Mouse (Mus musculus) induced T-regulatory cell, adult 2 months (primary cell): Measurements from ENCODE around the gene Tcf7l2.

Experiments used
- DNase-seq: peaks from one replicate; pipeline ENCODE4 v3.0.0-alpha.2; 2012; ENCODE audit warnings: low read depth

Tcf7l2 gene

DNA sequence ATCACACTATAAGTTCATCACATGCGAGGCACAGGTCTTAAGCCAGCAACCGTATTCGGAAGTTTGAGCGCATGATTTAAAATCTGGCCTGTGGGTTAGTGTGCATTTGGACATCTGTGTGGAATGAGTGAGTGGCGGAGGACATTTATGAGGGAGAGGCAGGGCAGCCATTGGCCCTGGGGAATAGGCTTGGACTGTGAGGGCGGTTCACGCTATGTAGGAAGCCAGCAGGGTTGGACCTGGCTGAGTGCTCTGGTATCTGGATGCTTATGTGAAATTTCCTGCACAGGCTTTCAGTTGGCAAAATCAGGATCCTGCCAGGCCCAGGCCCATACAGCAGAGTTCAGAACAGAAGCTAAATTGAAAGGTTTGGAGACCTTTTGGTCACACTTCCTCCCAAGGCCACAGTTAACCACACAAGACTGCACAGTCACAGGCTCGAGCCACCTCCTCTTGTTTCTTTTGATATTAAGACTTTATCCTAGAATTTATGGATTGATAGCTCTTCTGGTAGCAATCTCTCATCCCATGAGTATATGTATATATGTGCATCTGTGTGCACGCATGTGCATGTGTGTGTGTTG is 89.4 kb downstream of the Tcf7l2 start:
- no peak for DNase-seq

DNA sequence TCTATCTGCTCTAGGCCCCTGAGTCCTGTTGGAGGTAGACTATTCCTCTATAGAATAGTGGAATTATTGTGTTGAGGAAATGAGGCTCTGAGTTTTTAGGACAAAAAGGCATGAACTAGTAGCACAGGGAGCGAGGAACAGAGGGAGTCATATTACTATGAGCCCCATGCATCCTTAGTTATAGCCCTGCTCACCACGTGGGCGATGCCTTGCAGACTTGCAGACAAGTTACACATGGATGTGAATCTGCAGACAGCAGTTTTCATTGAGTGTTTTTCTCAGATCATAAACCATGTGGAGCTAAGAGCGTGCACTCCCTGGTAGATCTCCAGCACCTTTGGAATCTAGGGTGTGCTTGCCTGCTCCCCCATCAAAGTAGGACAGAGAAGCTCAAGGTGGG is 90.5 kb downstream of the Tcf7l2 start:
- DNase-seq, result no peak

GRCm38 (mm10) chr19:55833807-55834385 is 92.3 kb downstream of the Tcf7l2 start:
- DNase-seq, result no peak

DNA sequence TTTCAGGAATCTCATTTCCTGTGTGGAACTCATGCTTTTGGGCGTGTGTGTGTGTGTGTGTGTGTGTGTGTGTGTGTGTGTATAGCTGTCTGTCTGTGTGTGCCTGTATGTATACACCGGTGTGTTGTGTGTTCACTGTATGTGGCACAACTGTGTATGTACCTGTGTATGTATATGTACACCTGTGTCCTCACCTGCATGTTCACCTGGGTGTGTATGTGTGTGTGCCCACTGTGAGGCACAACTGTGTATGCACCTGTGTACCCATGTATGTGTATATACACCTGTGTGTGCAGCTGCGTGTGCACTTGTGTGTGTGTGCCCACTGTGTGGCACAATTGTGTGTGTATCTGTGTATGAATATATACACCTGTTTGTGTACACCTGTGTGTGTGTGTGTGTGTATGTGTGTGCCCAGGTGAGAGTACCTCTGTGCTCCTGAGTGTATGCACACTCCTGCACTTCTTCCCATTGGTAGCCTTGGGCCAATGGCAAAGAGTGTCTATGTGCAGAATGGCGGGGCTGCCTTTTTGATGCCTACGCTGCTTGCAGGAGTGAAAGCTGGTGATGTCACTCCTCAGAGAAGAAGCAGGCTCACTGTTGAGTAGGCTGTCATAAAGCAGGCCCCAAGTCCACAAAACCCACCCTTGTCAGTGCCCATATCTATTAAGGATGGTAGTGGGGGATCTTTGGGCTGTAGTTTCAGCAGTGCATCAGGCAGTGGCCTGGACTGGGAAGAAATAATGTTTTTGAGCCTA is 95.5 kb downstream of the Tcf7l2 start:
- no peak for DNase-seq

DNA sequence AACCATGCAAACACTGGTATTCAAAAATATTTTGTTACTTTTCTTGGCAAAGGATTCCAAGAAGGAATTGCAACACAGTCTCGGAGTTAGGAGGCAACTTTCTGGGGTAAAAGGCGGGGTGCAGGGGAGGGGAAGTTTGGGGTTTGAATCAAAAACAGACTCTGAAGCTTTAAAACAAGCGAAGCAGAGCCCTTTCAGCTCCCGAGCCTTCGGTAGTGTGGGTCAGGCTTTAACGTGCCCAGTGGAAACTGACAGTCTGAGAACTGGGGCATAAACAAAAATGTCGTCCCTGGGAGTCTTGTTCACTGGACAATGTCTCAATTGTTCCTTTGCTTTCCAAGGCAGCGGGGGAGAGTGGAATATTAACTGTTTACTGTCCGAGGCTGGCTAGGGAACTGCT is 96.3 kb downstream of the Tcf7l2 start:
- DNase-seq, result no peak

DNA sequence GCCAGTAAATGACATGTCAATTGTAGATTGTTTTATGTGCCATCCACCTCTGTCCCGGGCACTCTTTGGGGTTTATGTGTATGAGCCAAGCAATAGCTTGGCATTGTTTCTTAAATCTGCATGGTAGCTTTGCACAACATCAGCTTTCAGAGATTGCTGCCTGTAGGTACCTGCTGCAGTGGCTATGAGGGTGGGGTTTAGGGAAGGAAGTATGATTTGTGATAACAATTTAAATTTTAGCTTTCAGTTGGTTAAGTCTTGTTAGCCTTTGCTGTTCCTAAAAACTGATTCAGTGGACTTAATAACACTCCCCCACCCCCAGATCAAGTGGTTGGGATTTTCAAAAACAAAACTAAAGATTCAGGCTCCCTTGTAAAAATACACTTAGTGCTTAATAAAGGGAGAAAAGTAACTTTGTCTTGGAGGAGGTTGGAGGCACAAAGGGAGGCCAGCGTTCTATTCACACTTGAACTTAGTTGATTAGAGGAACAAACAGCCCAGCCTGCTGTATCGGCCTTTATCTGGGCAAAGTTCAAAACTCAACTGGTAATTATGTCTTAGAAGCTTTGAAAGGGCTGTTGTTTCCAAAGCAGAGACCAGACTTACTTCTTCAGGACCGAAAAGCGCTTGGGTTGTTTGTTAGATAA is 96.9 kb downstream of the Tcf7l2 start:
- no peak for DNase-seq

GRCm38 (mm10) chr19:55839036-55839555 is 97.5 kb downstream of the Tcf7l2 start:
- no peak for DNase-seq

DNA sequence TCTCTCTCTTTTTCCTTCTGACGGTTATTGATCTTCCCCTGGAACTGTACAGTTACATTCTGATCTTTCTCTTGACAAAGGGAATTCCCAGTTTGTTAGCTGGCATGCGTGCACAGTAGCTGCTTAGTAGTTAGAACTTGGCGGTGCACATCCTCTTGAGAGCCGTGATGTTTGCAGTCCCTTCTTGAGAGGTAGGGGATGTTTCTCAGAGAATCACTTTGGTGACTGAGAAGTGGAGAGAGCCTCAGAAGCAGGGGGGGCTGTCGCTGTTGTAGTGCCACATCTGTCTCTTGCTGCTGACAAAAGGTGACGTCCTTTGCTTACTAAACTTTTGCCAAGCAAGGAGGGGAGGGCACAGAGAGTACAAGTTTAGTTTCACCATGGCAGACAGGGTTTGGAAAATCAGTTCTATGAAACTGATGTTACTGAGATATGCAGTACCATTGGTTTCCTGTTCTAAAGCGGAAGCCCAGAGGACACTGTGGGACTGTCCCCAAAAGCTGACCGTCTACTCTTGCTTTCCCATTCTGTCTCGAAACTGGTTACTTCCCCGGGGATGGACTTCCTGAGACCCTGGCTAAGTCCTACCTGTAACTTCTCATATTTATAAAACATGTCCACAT is 99.0 kb downstream of the Tcf7l2 start:
- peak; percentile 32 for DNase-seq

- no peak for DNase-seq
These were observed 100.4 kb downstream of the Tcf7l2 start for GRCm38 (mm10) chr19:55842046-55842445.

DNA sequence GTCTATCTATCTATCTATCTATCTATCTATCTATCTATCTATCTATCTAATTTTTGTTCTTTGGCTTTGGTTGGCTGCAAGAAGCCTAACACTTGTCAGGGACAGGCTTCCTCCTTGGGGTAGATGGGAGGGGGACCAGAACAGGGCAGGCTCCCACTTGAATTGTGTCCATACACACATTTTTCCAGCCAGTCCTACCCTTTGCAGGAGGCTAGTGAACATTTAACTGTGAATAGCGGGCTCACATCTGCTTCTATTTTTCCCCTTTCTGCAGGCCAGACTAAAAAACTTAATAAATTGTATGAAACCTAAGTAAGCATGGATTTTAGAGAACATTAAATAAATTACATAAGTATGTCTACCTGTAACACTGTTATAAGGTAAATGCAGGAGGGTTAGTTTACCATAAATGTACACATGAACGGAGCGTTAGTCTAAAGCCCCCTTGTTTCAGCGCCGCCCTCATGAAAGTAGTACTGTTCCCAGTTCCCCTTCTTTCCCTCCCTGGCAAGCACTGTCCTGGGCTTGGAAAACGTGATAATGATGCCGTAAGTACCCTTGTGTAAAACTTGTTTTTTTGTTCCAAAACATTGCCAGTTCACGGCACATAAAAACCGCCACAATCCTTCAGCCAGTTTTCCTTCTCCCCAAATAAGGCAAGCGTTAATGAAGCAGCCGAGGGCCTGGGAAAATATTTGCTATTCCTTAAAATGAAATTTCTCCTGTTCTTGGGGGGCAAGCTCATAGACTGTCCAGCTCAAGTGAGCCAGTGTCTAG is 101.7 kb downstream of the Tcf7l2 start:
- no peak for DNase-seq

DNA sequence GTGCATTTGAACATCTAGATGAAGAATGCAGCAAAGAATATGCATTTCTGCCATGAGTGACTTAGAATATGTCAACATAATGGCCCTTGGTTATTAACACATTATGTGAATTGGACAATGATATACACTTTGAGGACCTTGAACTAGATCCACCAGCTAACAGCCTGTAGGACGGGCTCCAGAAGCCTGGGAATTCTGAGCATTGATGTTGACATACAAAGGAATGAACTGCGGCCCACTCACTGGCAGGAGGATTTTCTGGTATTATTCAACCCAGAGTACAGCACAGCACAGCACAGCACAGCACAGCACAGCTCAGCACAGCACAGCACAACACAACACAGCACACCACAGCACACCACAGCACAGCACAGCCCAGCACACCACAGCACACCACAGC is 104.1 kb downstream of the Tcf7l2 start:
- no peak for DNase-seq

DNA sequence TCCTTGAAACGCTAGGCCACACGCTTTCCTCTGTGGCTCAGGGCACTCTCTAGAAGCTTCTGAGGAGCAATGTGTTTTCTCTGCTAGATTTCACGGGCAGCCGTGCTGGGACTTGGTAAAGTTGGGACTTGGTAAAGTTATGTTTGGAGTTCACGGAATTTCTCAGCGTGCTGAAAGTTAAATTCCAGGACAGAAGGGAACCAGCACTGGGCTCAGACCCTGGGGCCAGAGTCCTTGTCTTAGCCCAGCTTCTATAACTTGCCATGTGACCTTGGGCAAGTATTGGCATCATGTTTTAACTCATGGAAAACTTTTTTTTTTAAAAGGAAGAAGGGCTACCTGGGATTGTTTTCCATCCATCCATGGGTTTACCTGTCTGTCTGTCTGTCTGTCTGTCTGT is 104.6 kb downstream of the Tcf7l2 start:
- DNase-seq, result no peak

DNA sequence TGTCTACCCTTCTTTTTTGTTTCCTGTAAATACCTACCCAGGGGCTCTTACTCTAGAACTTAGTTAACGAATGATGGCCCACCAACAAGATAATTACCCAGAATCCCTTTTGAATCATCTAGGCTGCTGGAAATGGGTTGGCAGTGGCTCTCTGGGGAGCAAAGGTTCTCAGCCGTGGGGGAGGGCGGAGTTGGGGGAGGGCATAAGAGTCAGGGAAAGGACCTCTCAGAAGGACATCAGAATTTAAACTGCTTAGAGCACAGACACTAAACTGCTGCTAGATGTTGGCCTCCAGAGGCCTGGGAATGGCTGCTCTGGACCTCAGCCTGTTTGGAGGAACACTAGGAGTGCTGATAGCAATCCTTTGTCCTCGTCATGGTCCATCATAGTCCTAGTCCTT is 105.4 kb downstream of the Tcf7l2 start:
- DNase-seq, result no peak

- no peak for DNase-seq
These were observed 108.9 kb downstream of the Tcf7l2 start for GRCm38 (mm10) chr19:55850402-55851078.

GRCm38 (mm10) chr19:55851498-55852324 is 110.1 kb downstream of the Tcf7l2 start:
- DNase-seq, result no peak

DNA sequence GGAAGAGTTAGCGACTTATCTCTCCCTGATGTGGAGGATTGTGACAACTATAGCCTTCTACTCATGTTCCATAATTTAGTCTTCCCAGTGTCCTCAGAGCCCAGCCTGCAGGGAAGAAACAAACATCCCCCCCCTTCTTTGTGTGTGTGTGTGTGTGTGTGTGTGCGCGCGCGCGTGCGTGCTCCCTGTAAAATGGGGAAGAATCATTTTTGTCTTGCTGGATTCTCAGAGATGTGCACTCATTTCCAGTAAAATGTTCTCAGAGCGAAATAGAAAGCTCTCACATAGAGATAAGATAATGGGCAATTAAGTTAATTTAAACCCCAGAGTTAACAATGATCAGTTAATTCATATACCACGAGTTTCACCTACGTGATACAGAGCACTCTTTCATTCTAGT is 112.8 kb downstream of the Tcf7l2 start:
- DNase-seq, result no peak

DNA sequence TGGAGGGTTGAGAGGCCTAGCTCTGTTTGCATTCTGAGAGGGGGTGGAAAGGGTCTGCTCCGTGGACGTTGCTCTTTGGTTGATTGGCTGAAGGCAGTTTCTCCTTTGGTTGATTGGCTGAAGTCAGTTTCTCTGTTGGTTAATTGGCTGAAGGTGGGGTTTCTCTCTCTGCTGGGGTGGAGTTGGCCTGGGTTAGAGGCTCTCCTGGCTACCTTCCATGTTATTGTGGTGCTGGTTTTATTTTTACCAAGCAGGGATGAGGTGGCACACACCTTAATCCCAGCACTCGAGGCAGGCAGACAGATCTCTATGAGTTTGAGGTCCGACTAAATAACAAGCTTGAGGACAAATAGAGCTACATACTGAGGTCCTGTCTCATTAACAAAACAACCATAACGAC is 114.0 kb downstream of the Tcf7l2 start:
- DNase-seq, result no peak

GRCm38 (mm10) chr19:55857328-55857727 is 115.7 kb downstream of the Tcf7l2 start:
- no peak for DNase-seq

DNA sequence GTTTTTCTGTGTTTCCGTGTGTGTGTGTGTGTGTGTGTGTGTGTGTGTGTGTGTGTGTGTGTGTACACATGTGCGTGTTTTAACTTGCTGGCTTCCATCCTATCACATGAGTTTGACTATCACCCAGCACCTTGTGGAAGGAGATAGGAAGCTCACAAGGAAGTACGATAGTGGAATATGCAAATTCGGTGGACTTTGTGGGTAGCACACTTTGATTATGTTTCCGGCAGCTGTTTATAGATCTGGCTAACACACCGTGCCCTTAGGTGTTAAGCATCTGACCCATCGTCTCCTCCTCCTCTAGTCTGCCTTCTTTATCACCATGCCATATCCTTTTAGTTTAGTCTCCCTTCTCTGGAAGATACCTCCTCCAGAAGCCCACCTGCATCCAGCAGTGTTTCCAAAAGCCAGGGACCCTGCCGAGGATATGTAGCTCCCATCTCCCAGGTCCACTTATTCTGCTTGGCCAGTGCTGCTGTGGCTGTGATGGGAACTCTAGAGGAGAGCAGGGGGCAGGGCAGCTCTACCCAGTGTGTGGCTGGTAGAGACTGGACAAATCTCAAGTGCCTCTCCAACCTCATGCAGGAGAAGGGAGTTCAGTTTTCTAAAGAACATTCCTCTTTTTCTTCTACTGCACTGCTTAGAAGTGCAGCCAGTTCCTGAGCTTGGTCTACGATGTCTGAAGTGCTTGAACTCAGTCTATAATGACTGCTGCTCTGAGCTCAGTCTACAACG is 118.6 kb downstream of the Tcf7l2 start:
- peak; percentile 51 for DNase-seq
